ENCODE assay signal across 8 mouse cellular contexts in the genomic region with DNA sequence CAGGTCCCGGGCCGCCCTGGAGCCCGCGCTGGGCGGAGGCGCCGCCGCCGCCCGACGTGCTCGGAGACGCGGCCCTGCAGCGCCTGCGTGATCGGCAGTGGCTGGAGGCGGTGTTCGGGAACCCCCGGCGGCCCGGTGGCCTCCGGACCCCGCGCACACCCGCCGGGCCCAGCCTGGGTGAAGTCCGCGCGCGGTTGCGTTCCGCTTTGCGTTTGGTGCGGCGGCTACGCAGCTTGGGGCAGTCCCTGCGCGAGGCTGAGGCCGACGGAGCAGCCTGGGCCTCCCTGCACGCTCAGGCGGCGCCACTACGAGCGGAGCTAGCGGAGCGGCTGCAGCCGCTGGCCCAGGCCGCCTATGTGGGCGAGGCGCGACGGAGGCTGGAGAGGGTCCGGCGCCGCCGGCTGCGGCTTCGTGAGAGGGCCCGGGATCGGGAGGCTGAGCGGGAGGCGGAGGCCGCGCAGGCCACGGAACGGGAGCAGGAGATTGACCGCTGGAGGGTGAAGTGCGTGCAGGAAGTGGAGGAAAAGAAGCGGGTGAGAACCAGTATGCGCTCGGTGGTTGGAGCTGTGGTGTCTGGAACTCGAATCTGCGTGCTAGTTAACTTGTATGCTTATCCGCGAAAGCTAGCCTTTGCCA. TPM values are rescaled to one million over a fixed set of nuclear protein-coding genes. Genes with fewer than 3 reads are reported as not detected.
DNase-seq lines count a peak whose midpoint lies in the region; ATAC-seq and TF ChIP-seq lines count a peak whose summit lies in the region.

No protein-coding gene starts in this region.

- 0 out of 2 replicates have a peak, but pooled peaks cover 3% of the 10 kb centered on the region for H3K9me3 ChIP-seq in limb, embryonic 15.5 days
- no peaks in the 10 kb centered on the region for H3K9me3 ChIP-seq in midbrain, embryonic 15.5 days

- H3K4me2 ChIP-seq in limb, embryonic 15.5 days: peak overlapping the region; percentile 55
- peak overlapping the region; percentile 98 for H3K4me2 ChIP-seq in midbrain, embryonic 15.5 days

- TF ChIP-seq POLR2A in spleen, adult 2 months (IDR thresholded peaks at IDR 0.05; ENCODE audit: low read depth, low read length): no peak

- under 1% methylated on average over 77 of the region's 77 CpGs for WGBS in limb, embryonic 15.5 days
- WGBS in midbrain, embryonic 15.5 days: under 1% methylated on average over 77 of the region's 77 CpGs
- WGBS in spleen, adult 2 months: under 1% methylated on average over 77 of the region's 77 CpGs

- TF ChIP-seq CTCF in spleen, adult 2 months (IDR thresholded peaks at IDR 0.05; ENCODE audit: extremely low read depth, insufficient read depth, insufficient read length, insufficient replicate concordance): no peak

- H3K4me1 ChIP-seq in limb, embryonic 15.5 days: peaks cover 10% of the 10 kb centered on the region
- peaks cover 32% of the 10 kb centered on the region for H3K4me1 ChIP-seq in midbrain, embryonic 15.5 days
- peaks cover 7% of the 10 kb centered on the region for H3K4me1 ChIP-seq in spleen, adult 2 months (ENCODE audit: control insufficient read depth, insufficient read depth, insufficient read length)

- ATAC-seq in granulocyte monocyte progenitor cell, adult 5-6 weeks (replicated peaks; ENCODE audit: poor library complexity, severe bottlenecking): peak; percentile 50
- peak; percentile 59 for ATAC-seq in limb, embryonic 15.5 days (ENCODE audit: insufficient number of reproducible peaks, low FRiP score, low TSS enrichment, low read depth)
- ATAC-seq in midbrain, embryonic 15.5 days (replicated peaks): peak; percentile 67

- peak overlapping the region; percentile 96 for H3K27ac ChIP-seq in limb, embryonic 15.5 days
- H3K27ac ChIP-seq in midbrain, embryonic 15.5 days: peak overlapping the region; percentile 92
- H3K27ac ChIP-seq in spleen, adult 2 months (ENCODE audit: insufficient read depth, low read length): peak overlapping the region; percentile 72

- H3K9ac ChIP-seq in limb, embryonic 15.5 days: peak overlapping the region; percentile 98
- peak overlapping the region; percentile 83 for H3K9ac ChIP-seq in midbrain, embryonic 15.5 days

- no peaks in the 10 kb centered on the region for H3K27me3 ChIP-seq in limb, embryonic 15.5 days
- no peaks in the 10 kb centered on the region for H3K27me3 ChIP-seq in midbrain, embryonic 15.5 days (replicated peaks)
- H3K27me3 ChIP-seq in spleen, adult 2 months (ENCODE audit: control insufficient read depth, insufficient read depth, low read length): no peaks in the 10 kb centered on the region

- no peaks in the 10 kb centered on the region for H3K36me3 ChIP-seq in limb, embryonic 15.5 days
- no peaks in the 10 kb centered on the region for H3K36me3 ChIP-seq in midbrain, embryonic 15.5 days (replicated peaks)
- H3K36me3 ChIP-seq in spleen, adult 2 months (ENCODE audit: control insufficient read depth, insufficient read depth, low read length): peaks cover 2% of the 10 kb centered on the region; the same call in 1 of the 2 replicates

- peak; percentile 55 for DNase-seq in 3T3-L1 (ENCODE audit: low read depth, low spot score)
- DNase-seq in adrenal gland, adult 18-20 months (ENCODE audit: low spot score in 2 of 2): peak; percentile 49 to 50
- DNase-seq in embryo, embryonic 10.5 days (ENCODE audit: low spot score): peak; percentile 48
- DNase-seq in kidney, adult 18-20 months: peak; percentile 58
- peak; percentile 21 to 32 for DNase-seq in spleen, adult 2 months (ENCODE audit: low read depth in 1 of 2, low spot score in 2 of 2)

- H3K4me3 ChIP-seq in limb, embryonic 15.5 days: peak overlapping the region; percentile 99
- H3K4me3 ChIP-seq in midbrain, embryonic 15.5 days: peak overlapping the region; percentile 95
- H3K4me3 ChIP-seq in spleen, adult 2 months (ENCODE audit: extremely low read depth, insufficient read depth, insufficient read length): peak overlapping the region; percentile 71

RNA-seq across cellular contexts. Expression of a gene that starts 0.7 kb away (rescaled TPM):
- 10 to 100 TPM; 18.0 to 18.6 TPM for total RNA-seq in adrenal gland, adult 18-20 months (2021)
- total RNA-seq in granulocyte monocyte progenitor cell, adult 5-6 weeks (2014; fragmentation: Nextera tagmentation): 11.3 and 14.7 TPM in 2 replicates
- 23.0 and 40.2 TPM in 2 replicates for total RNA-seq in granulocyte monocyte progenitor cell, adult 5-6 weeks (2017)
- polyA plus RNA-seq in limb, embryonic 15.5 days (2015; fragmentation: Nextera tagmentation; extraction: Ambion mirVana): 7.7 and 10.1 TPM in 2 replicates
- 8.1 and 9.5 TPM in 2 replicates for polyA plus RNA-seq in midbrain, embryonic 15.5 days (2015; fragmentation: Nextera tagmentation; extraction: Ambion mirVana)
- 9.9 and 15.7 TPM in 2 replicates for polyA plus RNA-seq in spleen, adult 2 months (2012; rRNA removed)

RNA-seq across cellular contexts. Expression of a gene that starts 14.2 kb away (rescaled TPM):
- total RNA-seq in adrenal gland, adult 18-20 months (2021): under 1 TPM; 0.45 to 0.86 TPM
- total RNA-seq in granulocyte monocyte progenitor cell, adult 5-6 weeks (2014; fragmentation: Nextera tagmentation): not detected in 2 replicates
- total RNA-seq in granulocyte monocyte progenitor cell, adult 5-6 weeks (2017): not detected in 2 replicates
- polyA plus RNA-seq in limb, embryonic 15.5 days (2015; fragmentation: Nextera tagmentation; extraction: Ambion mirVana): 0.14 and 0.16 TPM in 2 replicates
- polyA plus RNA-seq in midbrain, embryonic 15.5 days (2015; fragmentation: Nextera tagmentation; extraction: Ambion mirVana): 2.7 and 2.9 TPM in 2 replicates
- 0.41 and 0.54 TPM in 2 replicates for polyA plus RNA-seq in spleen, adult 2 months (2012; rRNA removed)

RNA-seq across cellular contexts. Expression of a gene that starts 44.9 kb away (rescaled TPM):
- total RNA-seq in adrenal gland, adult 18-20 months (2021): under 1 TPM; 0.17 to 0.26 TPM
- 0.85 TPM in 1 of 2 replicates, not detected in the other for total RNA-seq in granulocyte monocyte progenitor cell, adult 5-6 weeks (2014; fragmentation: Nextera tagmentation)
- total RNA-seq in granulocyte monocyte progenitor cell, adult 5-6 weeks (2017): 0.31 and 0.52 TPM in 2 replicates
- 1.9 TPM in 2 replicates for polyA plus RNA-seq in limb, embryonic 15.5 days (2015; fragmentation: Nextera tagmentation; extraction: Ambion mirVana)
- 0.56 and 0.60 TPM in 2 replicates for polyA plus RNA-seq in midbrain, embryonic 15.5 days (2015; fragmentation: Nextera tagmentation; extraction: Ambion mirVana)
- polyA plus RNA-seq in spleen, adult 2 months (2012; rRNA removed): 0.05 TPM in 2 replicates

RNA-seq across cellular contexts. Expression of a gene that starts 51.7 kb away (rescaled TPM):
- 10 to 100 TPM in 1 of 2 experiments, 1 to 10 TPM in 1; 5.7 to 31.8 TPM for total RNA-seq in adrenal gland, adult 18-20 months (2021)
- total RNA-seq in granulocyte monocyte progenitor cell, adult 5-6 weeks (2014; fragmentation: Nextera tagmentation): 0.21 TPM in 1 of 2 replicates, not detected in the other
- total RNA-seq in granulocyte monocyte progenitor cell, adult 5-6 weeks (2017): not detected in 2 replicates
- 8.9 and 9.7 TPM in 2 replicates for polyA plus RNA-seq in limb, embryonic 15.5 days (2015; fragmentation: Nextera tagmentation; extraction: Ambion mirVana)
- 7.3 and 7.4 TPM in 2 replicates for polyA plus RNA-seq in midbrain, embryonic 15.5 days (2015; fragmentation: Nextera tagmentation; extraction: Ambion mirVana)
- polyA plus RNA-seq in spleen, adult 2 months (2012; rRNA removed): 4.5 and 4.8 TPM in 2 replicates

RNA-seq across cellular contexts. Expression of a gene that starts 52.5 kb away (rescaled TPM):
- 10 to 100 TPM; 66.7 to 75.1 TPM for total RNA-seq in adrenal gland, adult 18-20 months (2021)
- total RNA-seq in granulocyte monocyte progenitor cell, adult 5-6 weeks (2014; fragmentation: Nextera tagmentation): 15.8 and 24.0 TPM in 2 replicates
- total RNA-seq in granulocyte monocyte progenitor cell, adult 5-6 weeks (2017): 44.3 and 51.7 TPM in 2 replicates
- 54.2 and 55.3 TPM in 2 replicates for polyA plus RNA-seq in limb, embryonic 15.5 days (2015; fragmentation: Nextera tagmentation; extraction: Ambion mirVana)
- 40.4 and 42.8 TPM in 2 replicates for polyA plus RNA-seq in midbrain, embryonic 15.5 days (2015; fragmentation: Nextera tagmentation; extraction: Ambion mirVana)
- 4.0 and 5.0 TPM in 2 replicates for polyA plus RNA-seq in spleen, adult 2 months (2012; rRNA removed)

Comparison
In these comparisons a context has a peak if more than half of its experiments do, and no peak if none do; other contexts are left out.
1. Peak in every context shown above with its lines: DNase-seq, ATAC-seq, H3K4me3 ChIP-seq and H3K27ac ChIP-seq.